Mouse (Mus musculus): ENCODE measurements around the gene Kctd19.

Kctd19 gene

DNA sequence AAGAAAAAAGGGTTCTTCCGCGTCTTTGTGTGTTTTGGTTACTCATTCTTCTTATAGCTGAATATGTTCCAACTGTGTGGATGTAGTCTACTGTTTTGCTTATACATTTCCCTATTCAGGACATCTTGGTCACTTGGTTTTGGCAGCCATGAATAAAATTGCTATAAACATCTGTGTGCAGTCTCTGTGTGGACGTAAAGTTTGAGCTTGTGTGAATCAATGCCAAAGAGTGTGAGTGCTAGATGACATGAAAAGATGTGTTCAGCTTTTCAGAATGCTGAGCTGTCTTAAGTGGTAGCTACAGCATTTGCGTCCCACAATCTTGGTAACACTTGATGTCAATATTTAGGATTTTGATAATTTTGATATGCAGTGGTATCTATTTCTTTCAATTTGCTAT, 6.5 kb upstream of the Kctd19 start:
- DNase-seq, result no peak

DNA sequence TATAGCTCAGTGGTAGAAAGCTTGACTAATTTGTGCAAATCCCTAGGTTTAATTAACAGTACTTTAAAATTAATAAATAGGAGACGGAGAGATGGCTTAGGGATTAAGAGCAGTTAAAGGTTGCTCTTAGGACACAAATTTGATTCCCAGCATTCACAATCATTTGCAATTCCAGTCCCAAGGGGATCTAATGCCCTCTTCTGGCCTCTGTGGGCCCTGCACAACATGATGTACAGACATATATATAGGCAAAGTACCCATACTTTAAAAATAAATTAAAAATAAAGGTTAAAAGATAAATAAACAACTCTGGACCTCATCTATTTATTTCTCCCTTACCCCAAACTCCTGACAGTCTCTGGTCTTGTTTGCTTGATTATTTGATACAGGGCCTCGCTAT, 5.7 kb upstream of the Kctd19 start:
- DNase-seq, result no peak

DNA sequence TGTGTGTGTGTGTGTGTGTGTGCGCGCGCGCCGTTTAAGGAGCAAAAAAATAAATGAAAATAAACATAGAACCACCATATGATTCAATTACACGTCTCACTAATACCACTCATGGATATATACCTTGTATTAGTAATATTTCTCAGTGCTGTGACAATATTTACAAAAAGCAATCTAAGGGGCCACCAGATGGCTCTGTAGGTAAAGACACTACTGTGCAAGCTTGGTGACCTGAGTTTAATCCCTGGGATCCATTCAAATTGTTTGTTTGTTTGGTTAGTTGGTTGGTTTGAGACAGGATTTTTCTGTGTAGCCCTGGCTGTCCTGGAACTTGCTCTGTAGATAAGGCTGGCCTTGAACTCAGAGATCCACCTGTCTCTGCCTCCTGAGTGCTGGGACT, 3.4 kb downstream of the Kctd19 start:
- no peak for DNase-seq

DNA sequence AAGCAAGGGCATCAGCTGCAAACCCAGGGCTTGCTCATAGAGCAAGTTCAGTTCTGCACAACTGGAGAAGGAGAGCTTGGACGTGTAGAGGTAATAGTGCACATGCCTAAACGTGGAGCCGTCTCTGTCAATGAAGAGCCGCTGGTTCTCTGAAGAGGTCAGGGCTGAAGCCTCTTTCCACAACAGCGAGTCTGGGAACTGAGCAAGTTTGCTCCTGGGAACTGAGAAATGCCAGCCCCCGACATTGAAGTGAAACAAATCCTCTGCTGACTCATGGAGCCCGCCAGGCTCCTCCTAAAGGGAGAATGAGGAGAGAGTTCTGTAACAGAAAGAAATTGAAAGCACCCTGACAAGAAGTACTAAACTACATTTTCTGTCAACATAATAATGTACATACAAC, 5.0 kb downstream of the Kctd19 start:
- DNase-seq, result no peak

DNA sequence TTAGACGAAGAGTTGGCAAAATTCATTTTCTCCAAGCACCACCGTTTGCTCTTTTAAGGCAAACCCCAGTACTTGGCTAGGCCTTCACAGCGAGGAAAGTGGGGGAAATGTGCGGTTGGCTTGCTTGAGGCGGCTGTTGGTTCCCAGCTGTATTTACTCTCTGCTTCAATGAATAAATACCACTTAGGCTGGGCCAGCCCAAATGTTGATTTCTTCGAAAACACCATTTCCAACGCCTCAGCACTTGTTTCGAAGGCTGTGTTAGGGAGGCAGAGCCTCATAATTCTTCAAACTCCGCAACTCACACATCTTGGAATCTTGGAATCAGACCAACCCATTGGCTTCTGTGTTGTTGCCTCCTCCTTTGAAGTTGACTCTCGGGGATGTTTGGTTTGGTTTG, 6.9 kb downstream of the Kctd19 start:
- peak; percentile 15 to 42 for DNase-seq

DNA sequence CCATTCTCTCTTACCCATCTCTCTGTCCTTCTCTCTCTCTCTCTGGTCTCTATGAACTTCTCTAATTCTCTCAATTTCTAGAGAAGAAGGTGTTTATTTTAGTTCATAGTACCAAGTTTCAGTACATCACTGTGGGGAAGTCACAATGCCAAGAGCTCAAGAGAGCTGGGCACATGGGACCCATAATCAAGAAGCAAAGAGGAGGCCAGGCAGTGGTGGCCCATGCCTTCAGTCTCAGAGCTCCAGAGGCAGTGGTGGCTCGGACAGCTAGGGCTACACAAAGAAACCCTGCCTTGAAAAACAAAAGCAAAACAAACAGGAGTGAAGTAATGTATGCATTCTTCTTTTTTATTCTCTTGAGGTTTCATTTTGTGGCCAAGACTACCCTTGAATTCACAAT, 8.8 kb downstream of the Kctd19 start:
- no peak for DNase-seq

DNA sequence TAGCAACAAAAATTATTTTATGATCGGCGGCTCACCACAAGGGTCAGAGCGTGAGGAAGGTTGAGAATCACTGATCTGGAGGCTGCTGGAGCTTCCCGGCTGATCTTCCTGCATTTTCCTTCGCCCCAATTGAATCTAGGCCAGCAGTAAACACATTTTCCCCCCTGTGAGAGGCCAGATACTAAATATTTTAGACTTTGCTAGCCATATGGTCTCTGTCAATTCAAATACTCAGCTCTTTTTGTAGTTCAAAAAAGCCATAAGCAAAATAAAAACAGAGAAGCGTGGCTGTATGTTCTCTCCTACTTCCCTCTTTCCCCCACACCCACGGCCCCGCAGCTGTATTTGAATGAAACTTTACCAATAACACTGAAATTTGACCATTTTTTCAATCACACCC, 9.8 kb downstream of the Kctd19 start:
- DNase-seq, result no peak

DNA sequence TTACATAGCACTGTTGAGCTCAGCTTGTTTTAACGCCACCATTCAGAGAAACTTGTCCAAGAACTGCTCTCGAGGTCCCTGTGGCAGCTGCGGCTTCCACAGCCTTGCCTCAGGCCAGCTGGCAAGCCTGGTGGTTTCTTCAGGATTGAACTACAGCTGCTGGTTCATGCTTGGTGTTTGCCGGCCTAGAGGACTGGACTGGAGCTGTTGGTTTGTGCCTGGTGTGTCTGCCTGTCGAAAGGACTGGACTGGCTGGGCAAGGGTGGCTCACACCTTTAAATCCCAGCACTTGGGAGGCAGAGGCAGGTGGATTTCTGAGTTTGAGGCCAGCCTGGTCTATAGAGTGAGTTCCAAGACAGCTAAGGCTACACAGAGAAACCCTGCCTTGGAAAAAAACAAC, 13.3 kb downstream of the Kctd19 start:
- DNase-seq, result no peak

DNA sequence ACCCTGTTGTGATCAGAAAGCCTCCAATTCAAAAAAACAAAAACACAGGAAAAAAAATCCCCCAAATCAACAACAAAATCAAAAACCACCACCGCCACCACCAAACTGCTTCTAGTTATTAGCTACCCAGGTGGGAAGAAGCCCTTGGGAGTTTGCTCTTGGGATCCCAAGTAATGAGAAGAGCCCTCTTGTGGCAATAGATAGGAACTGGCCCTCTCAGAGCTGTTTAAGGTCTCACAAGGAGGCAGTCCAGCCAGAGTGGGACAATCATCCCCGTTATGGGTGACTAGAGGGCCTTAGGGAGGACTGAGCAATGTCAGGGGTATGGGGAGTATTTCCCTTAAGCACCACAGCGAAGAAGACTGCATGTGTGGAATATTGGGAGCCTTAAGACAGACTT, 15.6 kb downstream of the Kctd19 start:
- DNase-seq, result peak; percentile 52 to 76

DNA sequence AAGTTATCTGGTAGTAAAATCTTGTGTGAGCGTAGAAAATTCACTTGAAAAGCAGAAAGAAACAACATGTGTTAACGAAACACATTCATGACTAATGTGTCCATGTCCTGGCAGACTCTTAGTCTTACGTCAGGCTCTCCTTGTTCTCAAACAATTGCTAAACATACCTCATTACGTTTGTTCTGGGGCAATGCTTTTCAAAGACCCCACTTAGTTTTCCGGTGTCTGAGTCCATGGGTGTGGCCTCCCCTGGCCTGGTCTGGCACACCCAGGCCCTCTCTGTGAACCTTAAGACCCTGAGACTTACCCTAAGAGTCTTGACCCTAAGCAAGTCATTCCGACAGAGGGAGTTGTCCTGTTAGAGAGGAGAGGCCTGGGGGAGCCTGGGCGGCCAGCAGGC, 19.4 kb downstream of the Kctd19 start:
- peak; percentile 24 to 73 for DNase-seq

DNA sequence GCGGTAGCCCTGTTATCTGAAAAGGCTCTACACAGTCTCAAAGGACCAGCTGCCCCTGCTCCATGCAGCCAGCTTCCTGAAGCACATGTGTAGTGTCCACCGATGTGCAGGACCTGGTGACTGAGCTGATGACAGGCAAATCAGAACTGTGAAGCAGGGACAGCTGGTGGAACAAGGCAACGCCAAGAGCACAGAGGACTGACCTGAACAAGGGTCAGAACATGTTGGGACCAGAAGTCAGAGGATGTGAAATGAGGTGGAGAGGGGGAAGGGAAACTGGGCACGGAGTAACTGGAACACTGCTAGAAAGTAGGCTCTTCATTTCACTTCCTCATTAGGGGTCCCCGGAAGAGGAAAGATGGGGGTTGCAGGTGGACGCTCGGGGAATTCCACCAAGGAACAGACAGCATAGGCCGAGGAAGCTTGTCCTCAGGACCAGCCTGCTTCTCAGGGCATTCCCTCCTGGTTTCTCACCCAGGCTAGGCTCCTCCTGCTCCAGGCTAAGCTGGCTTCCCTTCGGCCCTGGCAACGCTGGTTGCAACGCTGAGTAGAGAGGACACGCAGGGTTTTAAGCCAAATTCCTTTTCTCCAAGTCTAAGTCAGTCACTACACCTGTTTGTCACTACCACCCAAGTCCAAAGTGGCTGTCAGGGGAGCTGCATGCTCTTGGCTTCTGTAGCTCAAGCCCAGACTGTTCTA, 20.1 kb downstream of the Kctd19 start:
- peak in 1 of 2 experiments; percentile 39 for DNase-seq

DNA sequence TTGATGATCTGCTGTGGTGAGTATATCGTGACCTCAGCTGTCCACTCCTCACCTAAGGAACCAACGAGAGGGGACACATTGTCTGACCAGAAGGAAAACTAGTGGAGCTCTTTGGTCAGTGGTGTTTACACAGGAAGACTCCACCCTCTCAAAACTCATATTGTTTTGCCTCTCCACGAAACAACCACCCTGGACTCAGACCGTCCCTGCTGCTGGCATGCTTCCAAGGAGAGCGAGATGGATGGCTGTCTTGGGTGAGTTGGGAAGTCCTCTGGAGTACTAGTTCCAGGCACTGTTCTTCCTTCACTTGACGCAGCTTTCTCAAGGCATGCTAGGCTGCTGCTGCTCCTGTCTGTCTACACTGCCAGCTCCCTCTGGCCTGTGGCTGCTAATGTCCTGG, 24.2 kb downstream of the Kctd19 start:
- DNase-seq, result peak; percentile 36 to 55

DNA sequence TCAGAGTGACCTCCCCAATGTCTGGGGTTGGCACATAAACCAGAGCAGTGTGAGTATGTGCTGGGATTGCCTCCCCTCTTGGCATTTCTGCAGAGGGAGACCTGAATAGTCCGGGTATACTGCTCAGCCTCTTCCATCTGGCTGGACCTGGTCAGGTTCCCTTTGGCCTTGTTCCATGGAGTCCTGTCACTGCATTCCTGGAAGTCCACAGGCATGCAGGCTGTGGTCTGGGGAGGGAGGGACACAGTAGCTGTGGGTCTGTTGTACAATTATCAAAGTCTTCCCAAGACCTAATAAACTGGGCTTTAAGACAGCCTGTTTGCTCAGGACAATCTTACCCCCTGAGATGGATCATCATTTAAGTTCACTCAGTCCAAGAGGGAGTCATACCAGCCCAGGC, 26.2 kb downstream of the Kctd19 start:
- DNase-seq, result peak; percentile 56 to 77

DNA sequence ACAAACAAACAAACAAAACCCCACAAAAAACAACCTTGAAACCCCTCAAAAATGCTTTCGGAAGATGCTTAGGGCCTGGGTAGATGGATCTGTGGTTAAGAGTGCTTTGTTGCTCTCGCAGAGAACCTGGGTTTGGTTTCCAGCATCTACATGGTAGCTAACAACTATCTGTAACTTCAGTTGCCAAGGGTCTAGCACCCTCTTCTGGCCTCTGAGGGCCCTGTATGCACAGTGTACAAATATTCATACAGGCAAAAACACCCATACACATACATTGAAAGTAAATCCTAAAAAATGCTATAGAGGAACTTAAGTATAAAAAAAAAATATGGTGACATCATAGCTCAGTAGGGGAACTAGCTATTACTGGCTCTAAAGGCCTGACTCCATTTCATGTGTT, 29.2 kb downstream of the Kctd19 start:
- DNase-seq, result no peak

DNA sequence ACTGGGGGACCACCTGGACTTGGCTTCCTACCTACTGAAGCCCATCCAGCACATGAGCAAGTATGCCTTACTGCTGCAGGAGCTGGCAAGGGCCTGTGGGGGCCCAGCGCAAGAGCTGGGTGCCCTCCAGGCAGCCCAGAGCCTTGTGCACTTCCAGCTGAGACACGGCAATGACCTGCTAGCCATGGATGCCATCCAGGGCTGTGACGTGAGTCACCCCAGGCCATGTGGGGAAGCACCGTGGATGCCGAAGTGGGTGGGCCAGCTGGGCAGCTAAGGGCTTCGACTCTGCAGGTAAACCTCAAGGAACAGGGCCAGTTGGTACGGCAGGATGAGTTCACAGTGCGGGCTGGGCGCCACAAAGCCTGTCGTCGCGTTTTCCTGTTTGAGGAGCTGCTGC, 33.0 kb downstream of the Kctd19 start:
- DNase-seq, result no peak

DNA sequence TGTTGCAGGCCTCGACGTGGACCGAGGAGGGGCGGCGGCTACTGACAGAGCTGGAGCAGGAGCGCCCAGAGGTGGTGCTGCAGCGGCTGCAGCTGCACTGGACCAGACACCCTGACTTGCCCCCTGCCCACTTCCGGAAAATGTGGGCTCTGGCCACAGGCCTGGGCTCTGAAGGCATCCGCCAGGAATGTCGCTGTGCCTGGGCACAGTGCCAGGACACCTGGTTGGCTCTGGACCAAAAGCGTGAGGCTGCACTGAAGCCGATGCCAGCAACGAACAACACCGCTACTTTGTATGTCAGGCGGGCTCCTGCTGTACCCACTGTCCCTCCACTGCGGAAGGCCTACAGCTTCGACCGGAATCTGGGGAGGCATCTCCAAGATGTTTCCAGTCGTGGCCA, 34.6 kb downstream of the Kctd19 start:
- peak; percentile 75 to 83 for DNase-seq

DNA sequence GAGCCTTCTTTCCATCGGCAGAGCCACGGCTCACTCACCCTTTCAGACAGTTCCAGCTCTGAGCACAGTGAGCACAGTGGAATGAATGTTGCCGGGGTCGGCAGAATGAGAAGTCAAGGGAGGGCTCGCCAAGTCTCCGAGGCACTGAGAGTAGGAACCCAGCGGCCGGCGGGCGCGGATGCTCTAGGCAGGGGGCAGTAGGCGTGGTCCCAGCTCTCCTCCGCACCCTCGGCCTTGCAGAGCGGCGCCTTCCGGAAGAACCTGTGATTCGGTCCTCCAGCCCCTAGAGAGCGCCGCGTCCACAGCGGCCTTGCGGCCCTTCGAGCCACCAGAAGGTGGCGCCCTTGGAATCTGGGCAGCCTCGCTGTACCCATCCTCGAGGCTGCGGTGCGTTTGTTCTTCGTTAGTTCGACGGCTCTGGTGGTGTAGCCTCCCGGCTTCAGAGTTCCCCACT, 38.8 kb downstream of the Kctd19 start:
- peak in 1 of 2 experiments; percentile 44 for DNase-seq

DNA sequence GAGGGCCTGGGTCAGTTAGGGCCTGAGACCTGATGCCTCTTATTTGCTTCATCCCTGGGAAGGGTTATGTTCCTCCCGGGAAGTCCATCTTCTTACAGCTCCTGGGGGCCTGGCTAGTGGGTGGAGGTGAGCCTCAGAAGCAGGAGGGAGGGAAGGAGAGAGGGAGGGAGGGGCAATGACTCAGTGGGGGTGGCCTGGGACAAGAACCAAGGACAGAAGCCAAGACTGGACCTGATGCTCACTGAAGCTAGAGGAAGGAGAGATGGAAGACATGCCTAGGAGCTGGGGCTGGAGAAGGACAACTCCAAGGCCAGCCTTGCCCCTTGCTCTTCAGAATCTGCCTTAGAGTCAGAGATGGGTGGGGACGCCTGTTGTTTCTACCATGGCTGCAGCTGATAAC, 40.3 kb downstream of the Kctd19 start, which contains the start of gene Plekhg4:
Plekhg4 (plus strand) TSS at position 243 of the 400 bp plus-strand sequence.
- DNase-seq, result no peak

DNA sequence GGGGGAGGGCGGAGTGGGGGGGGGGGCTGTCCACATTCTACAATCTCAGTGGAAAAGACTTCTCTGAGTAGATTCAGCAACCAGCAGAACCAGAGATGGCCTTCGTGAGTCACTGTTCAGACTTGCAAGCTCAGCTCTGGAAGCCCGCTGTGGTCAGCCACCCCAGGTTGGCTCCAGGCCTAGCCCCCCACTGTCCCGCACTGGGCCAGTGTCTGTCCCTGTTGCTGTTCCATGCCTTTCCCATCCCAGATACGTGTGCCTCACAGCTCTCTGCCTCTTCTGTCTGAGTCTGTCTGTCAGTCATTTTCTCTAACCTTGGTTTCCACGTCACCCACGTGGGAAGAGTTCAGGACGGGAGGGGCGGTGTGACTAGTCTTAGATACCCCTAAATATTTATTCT, 40.8 kb downstream of the Kctd19 start:
- no peak for DNase-seq

DNA sequence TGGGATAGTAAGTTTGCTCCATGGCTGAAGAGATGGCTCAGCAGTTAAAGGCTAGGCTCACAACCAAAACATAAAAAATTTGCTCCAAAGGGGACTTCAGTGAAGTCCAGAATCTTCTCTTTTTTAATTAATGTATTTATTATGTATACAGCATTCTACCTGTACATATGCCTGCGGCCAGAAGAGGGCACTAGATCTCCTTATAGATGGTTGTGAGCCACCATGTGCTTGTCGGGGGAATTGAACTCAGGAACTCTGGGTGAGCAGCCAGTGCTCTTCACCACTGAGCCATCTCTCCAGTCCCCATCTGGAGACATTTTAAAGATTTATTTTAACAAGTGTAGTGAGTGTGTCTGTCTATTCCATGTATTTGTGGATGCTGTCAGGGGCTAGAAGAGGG, 46.2 kb downstream of the Kctd19 start:
- DNase-seq, result peak in 1 of 2 experiments; percentile 23

DNA sequence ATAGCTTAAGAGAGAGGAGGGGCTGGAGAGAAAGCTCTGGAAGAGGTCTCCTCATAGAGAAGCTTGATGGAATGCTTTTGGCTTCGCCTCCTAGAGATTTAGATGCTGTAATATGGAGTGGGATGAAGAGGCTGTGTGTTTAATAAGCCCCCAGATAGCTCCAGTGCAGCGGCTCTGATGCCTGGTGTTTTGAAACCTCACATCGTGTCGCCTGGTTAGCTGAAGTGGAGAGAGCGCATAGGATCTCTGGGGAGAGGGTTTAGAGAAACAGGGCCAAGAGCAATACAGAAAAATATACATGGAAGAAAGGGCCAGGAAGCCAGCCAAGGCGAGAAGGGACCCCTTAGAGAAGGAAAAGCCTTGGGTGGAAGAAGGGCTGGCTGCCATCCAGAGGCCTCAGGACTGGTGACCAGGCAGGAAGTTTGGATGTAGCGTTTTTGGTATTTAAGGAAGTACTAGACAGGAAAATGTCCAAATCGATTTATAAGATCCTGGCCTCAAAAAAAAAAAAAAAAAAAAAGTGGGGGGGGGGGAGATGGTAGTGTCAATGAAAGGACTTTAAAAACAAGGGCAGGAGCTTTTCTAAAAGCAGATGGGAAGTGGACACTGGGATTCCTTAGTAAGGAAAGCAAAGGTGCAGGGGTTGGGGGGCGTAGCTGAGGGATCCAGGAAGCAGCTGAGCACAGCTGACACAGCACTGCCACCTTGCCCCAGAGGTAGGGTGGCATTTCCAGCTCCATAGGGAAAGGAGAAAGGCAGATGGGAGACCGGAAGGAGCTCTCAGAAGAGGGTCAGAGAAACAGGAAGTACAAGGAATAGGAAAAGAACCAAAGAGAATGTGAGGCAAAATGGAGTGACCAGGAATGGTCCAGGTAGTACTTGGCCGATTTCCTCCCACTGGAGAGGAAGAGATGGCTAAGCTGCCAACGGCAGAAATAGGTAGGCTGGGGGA, 51.3 kb downstream of the Kctd19 start:
- DNase-seq, result no peak

DNA sequence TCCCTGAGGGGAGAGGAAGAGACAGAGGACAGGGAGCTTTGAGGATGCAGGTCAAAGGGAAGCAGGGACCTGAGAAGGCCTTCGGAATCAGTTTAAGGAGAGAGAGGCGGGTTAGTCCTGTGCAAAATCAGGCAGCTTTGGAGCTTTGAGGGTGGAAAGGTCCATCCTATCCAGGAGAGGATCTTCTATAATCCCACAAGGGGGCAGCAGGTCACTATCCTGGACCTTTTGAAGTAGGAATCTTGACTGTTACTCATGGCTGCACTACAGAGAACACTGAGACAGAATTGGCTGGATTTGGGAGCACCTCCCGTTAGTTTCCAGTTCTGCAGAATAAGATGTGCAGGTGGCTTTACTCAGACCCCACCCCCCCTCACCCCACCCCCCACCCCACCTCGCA, 53.7 kb downstream of the Kctd19 start:
- DNase-seq, result no peak

DNA sequence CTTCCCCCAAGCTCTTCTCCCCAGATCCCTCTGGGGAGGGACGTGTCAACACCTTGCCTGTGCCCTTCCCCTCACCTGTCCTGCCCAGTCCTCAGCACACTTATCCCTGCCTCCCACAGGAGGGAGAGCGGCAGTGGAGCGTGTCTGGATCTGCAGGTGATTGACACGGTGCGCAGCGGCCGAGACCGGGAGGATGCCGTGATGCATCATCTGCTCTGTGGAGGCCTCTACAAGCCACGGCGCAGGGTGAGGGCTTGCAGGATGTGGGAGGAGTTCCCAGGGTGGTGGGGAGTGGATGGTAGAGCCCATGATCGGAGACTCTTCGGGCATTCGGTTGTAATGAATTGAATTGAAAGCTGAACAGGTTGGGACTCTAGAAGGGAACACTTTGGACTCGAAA, 54.1 kb downstream of the Kctd19 start:
- no peak for DNase-seq

DNA sequence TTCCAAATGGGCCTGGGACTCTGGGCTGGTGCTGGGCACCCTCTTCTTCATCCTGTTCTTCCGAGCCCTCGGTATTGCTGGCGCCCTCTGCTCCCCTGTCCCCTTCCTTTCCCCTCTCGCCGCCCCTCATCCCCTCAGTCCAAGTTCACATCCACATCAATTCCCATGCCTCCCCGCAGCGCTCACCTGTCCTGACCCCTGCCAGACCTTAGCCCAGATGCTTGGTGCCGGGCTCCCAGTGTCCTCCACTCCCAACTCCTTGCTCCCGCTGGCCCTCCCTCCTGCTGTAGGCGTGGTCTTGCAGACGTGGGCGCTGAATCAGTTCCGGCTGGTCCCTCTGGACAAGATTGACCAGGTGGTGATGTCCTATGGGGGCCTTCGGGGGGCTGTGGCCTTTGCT, 56.6 kb downstream of the Kctd19 start:
- no peak for DNase-seq

All from lung, adult 18-20 months (tissue).